Mouse (Mus musculus) G1E (cell line): ENCODE measurements at regions not wholly inside any gene's neighbourhood (a gene's known extent, or its start where the extent isn't known, plus 50 kb on each side); places are given as distances from the start of the nearest gene placed in this dataset.

Experiments
- CTCF ChIP-seq: IDR thresholded peaks from 2 replicates; pipeline ENCODE4 v1.5.1; 2012; ENCODE audit warnings: low read depth, low read length, inconsistent platforms, mixed read lengths
- GATA1 ChIP-seq: IDR thresholded peaks from 2 replicates; pipeline ENCODE4 v1.6.1; 2012; ENCODE audit warnings: borderline replicate concordance, low read length, inconsistent platforms, mixed read lengths
- TAL1 ChIP-seq: conservative IDR thresholded peaks from 2 replicates; pipeline ENCODE4 v1.6.1; 2012; ENCODE audit warnings: low read depth, low read length, inconsistent platforms, mixed read lengths

DNA sequence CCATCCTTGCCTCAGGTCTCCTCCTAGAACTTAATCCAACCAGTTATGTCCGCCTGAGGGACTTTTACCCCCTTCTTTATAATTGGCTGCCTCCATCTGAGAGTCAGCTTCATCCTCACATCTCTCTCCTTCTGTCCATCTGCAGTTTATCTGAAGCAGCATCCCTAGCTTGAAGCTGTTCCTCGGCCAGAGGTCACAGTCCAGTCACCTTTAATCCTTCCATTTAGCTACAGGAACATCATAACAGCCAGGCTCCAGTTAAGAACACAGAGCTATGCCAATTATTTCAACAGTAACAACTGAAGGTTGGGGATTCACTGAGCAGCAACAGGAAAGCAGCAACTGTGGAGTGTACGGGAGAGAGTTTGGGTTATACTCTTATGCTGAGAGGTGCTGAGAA, 179.0 kb downstream of the Ice1 start:
- no peak for TF ChIP-seq GATA1
- TF ChIP-seq CTCF = no peak
- TF ChIP-seq TAL1 = no peak
